Mouse (Mus musculus) cortical plate, adult 2 months (tissue): Measurements from ENCODE around the gene Bpnt1.

ENCODE experiments used
- CTCF ChIP-seq: fragments of 200-500 bp; IDR thresholded peaks from 2 replicates; pipeline ENCODE4 v1.5.1; 2011; ENCODE audit warnings: mild to moderate bottlenecking, control low read depth, low read length; ENCODE audit not compliant: insufficient read depth; ENCODE audit errors: extremely low read depth
- POLR2A ChIP-seq: fragments of 200-500 bp; IDR thresholded peaks from 2 replicates; pipeline ENCODE4 v1.6.1; 2011; ENCODE audit warnings: mild to moderate bottlenecking, low read length, control low read depth; ENCODE audit not compliant: insufficient read depth; ENCODE audit errors: extremely low read depth

DNA sequence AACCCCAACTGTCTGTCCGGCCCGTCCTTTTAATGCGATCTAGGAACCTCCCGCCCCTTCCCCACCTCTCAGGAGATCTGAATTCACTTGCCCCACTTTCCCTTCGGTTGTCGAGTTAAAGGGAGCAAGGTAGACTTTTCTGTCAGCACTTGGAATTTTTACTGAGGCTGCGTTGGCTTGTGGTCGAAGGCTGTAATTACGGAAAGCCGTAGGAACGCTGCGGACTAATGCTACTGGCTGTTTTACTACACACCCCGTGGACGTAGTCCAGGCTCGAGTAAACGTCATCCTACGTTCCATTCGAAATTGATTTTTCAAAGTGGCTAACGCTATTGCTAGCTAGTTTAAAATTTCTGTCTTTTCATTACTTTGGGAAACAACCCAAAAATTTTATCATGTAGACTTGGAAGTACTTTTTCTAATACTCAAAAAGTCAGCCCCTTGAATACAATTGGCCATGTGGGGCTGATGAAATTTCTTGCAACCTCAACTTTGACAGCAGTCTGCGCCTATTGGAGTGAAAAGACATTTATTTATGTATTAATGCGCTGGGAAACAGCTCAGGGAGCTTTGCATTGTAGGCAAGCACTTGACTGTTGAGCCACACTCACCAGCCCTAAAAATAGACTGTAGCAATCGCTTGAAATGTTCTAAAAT is 31.7 kb downstream of the Bpnt1 start:
- no peak for TF ChIP-seq CTCF
- TF ChIP-seq POLR2A, result no peak
